Mouse (Mus musculus) G1E (cell line): ENCODE data around the gene Hoxa3.

ENCODE experiments used
- CTCF ChIP-seq: IDR thresholded peaks from 2 replicates; pipeline ENCODE4 v1.5.1; 2012; ENCODE audit warnings: low read depth, low read length, inconsistent platforms, mixed read lengths
- GATA1 ChIP-seq: IDR thresholded peaks from 2 replicates; pipeline ENCODE4 v1.6.1; 2012; ENCODE audit warnings: borderline replicate concordance, low read length, inconsistent platforms, mixed read lengths
- GATA2 ChIP-seq: IDR thresholded peaks from 2 replicates; pipeline ENCODE4 v1.6.1; 2012; ENCODE audit warnings: low read depth, low read length, inconsistent platforms, borderline replicate concordance

GRCm38 (mm10) chr6:52208072-52208867 lies 4.9 kb downstream of the Hoxa3 start, which contains the start of gene Hoxa6:
- no peak for TF ChIP-seq CTCF
- no peak for TF ChIP-seq GATA2
- TF ChIP-seq GATA1 = no peak
